Mouse (Mus musculus): ENCODE data around the gene Slc5a10. TPM values are rescaled to one million over a fixed set of nuclear protein-coding genes. Genes with fewer than 3 reads are reported as not detected.
A peak's percentile ranks its signal among the peaks of the same experiment; 100 is the strongest.
"Not testable (repeated sequence)": the region's sequence is repeated elsewhere in the genome, so short reads cannot be mapped to it uniquely, and the experiment has no call there.

Gene Slc5a10
- polyA plus RNA-seq, 1 experiment from 2014 or later = not detected

DNA sequence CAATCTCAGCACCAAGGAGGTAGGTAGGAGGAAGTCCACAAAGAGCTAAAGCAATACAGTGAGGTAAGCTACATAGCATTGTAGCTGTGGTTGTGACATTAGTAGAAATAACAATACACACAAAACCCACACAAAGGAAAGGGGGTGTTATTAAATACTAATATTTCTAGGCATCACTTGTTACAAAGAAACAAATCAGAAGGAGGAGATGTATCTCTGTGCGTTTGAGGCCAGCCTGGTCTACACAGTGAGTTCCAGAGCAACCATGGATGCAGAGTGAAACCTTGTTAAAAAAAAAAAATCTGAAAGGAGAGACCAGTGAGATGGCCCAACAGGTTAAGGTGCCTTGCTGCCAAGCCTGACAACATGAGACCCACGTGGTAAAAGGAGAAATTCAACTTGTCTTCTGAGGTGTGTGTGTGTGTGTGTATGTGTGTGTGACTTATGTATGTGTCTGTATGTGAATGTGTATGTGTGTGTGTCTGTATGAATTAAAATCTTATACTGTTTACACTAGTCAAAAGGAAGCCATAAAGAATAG lies 74.1 kb downstream of the Slc5a10 start:
- WGBS = 61% methylated on average over 2 of the region's 2 CpGs

DNA sequence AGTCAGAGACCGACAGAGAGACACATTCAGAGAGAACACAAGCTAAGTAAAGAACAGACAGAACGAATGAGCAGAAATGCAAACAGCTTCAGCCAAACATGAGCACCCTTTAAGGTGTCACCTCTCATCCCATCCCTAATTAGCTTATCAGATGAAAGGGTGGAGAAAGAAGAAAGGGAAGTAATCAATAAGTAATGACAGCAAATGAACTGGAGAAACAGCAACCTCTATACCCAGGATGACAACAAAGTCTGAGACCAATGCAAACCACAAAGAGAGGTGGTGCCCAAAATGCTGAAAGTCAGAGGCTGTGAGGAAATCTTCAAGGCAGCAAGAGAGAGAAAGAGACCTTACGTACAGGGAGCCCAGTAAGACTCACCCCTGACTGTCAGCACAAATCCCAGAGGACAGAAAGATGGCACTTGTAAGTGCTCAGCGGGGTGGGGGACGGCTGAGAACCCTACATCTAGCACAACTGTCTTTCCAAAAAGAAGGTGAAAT lies 75.2 kb downstream of the Slc5a10 start:
- Histone ChIP-seq H3K27ac (ENCODE audit: low read depth) (no peak overlapping the region), H3K4me1 (replicated peaks; ENCODE audit: control insufficient read depth, insufficient read depth, low read length) (peaks cover 6% of the 10 kb centered on the region; the same call in 1 of the 2 replicates), H3K27me3 (replicated peaks; ENCODE audit: control insufficient read depth, insufficient read depth, low read length) (no peaks in the 10 kb centered on the region), H3K36me3 (ENCODE audit: control insufficient read depth, insufficient read depth, low read length) (no peaks in the 10 kb centered on the region), H3K4me2 (ENCODE audit: low read length) (no peak overlapping the region), H3K9ac (ENCODE audit: low read length) (no peak overlapping the region), H3K4me3 (ENCODE audit: low read depth, low read length) (no peak overlapping the region), H3K9me3 (ENCODE audit: control insufficient read depth, low read length) (no peaks in the 10 kb centered on the region)
- DNase-seq (ENCODE audit: low spot score) (no peak), ATAC-seq (replicated peaks; ENCODE audit: low FRiP score, low TSS enrichment, low read depth) (no peak)
- 72% methylated on average over 5 of the region's 5 CpGs for WGBS

More for the DNA sequence above, 74.1 kb downstream of the Slc5a10 start:
- Histone ChIP-seq H3K9me3 (ENCODE audit: control insufficient read depth, low read length) (no peaks in the 10 kb centered on the region), H3K9ac (ENCODE audit: low read length) (no peak overlapping the region), H3K27me3 (replicated peaks; ENCODE audit: control insufficient read depth, insufficient read depth, low read length) (no peaks in the 10 kb centered on the region), H3K4me1 (replicated peaks; ENCODE audit: control insufficient read depth, insufficient read depth, low read length) (peaks cover 6% of the 10 kb centered on the region; the same call in 1 of the 2 replicates), H3K36me3 (ENCODE audit: control insufficient read depth, insufficient read depth, low read length) (no peaks in the 10 kb centered on the region), H3K4me3 (ENCODE audit: low read depth, low read length) (no peak overlapping the region), H3K4me2 (ENCODE audit: low read length) (no peak overlapping the region), H3K27ac (ENCODE audit: low read depth) (no peak overlapping the region)
- 0 out of 2 replicates have a peak, but pooled peaks have one; percentile 36 for ATAC-seq (replicated peaks; ENCODE audit: low FRiP score, low TSS enrichment, low read depth)
- no peak for DNase-seq (ENCODE audit: low spot score)

DNA sequence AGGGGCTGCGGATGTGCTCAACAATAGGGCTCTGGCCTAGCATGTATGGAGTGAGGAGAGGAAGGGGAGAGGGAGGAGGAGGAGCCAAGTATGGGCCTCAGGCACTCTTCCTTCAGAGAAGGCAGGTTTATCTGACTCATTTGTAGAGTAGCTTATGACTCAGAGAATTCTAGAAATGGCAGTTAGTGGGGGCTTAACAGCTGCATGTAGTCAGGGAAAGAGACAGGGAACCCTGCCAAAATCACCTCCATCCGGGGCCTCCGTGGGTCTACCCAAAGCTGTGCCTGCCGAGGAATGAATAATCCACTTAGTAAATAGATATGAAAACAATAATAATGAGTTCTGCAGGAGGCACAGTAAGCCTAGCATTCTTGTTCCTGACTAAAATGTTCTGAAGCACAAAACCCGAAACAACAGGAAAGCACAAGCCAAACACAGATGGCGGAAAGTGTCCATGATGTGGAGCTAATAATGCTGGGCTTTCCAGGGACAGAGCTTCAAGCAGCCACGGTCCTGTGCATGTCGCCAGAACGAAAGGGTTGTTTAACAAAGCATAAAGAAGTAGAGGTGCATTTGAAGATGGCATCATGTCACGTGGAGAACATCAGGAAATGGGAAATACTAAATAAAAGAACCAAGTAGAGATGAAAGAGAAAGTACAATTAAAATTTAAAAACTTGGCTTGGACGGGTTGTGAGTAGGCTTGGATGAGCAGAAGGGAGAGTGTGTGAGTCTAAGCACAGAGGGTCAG lies 75.9 kb downstream of the Slc5a10 start:
- H3K4me1 ChIP-seq (replicated peaks; ENCODE audit: control insufficient read depth, insufficient read depth, low read length) = peaks cover 6% of the 10 kb centered on the region; the same call in 1 of the 2 replicates
- no peaks in the 10 kb centered on the region for H3K9me3 ChIP-seq (ENCODE audit: control insufficient read depth, low read length)
- WGBS = 71% methylated on average over 11 of the region's 11 CpGs
- DNase-seq (ENCODE audit: low spot score) = no peak
- peak overlapping the region; percentile 59; the same call in 1 of the 2 replicates for H3K27ac ChIP-seq (ENCODE audit: low read depth)
- ATAC-seq (replicated peaks; ENCODE audit: low FRiP score, low TSS enrichment, low read depth) = no peak
- H3K4me2 ChIP-seq (ENCODE audit: low read length) = no peak overlapping the region
- no peak overlapping the region for H3K4me3 ChIP-seq (ENCODE audit: low read depth, low read length)
- H3K36me3 ChIP-seq (ENCODE audit: control insufficient read depth, insufficient read depth, low read length) = no peaks in the 10 kb centered on the region
- no peaks in the 10 kb centered on the region for H3K27me3 ChIP-seq (replicated peaks; ENCODE audit: control insufficient read depth, insufficient read depth, low read length)
- H3K9ac ChIP-seq (ENCODE audit: low read length) = no peak overlapping the region

DNA sequence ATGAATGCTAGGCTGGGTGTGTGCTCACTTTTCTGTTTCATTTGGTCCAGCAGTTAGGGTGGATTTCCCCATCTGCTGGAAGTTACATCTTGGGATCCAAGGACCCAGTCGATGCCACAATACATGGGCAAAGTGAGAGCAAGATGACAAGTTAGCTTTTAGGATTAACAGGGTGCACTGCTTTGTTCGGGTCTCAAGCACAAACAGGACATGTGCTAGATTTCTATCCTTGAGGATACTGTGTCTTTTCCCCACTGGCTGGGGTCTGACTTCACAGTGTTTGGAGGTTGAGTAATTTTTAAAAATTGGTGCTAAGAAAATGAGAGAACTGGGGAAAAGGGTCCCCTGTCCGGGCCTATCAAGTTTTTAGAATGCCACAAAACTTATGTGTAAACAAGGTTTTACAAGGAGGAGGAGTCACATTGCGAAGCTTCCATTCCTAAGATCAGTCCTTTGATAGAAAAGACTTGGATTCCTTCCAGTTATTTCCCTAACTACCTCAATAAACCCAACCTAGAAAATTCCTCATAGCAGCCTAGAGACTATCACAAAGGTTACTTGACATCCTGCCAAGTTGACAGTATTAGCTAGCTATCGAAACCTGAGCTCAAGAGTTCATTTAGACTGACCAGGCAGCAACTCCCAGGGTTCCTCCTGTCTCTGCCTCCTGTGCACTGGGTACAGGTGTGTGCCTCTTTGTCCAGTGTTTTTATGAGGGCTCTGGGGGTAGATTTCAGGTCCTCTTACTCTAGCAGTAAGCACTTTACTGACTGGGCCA lies 77.3 kb downstream of the Slc5a10 start:
- Histone ChIP-seq H3K4me2 (ENCODE audit: low read length) (no peak overlapping the region), H3K9me3 (ENCODE audit: control insufficient read depth, low read length) (no peaks in the 10 kb centered on the region), H3K27me3 (replicated peaks; ENCODE audit: control insufficient read depth, insufficient read depth, low read length) (no peaks in the 10 kb centered on the region), H3K4me1 (replicated peaks; ENCODE audit: control insufficient read depth, insufficient read depth, low read length) (peaks cover 6% of the 10 kb centered on the region; the same call in 1 of the 2 replicates), H3K4me3 (ENCODE audit: low read depth, low read length) (no peak overlapping the region), H3K27ac (ENCODE audit: low read depth) (no peak overlapping the region), H3K9ac (ENCODE audit: low read length) (no peak overlapping the region), H3K36me3 (ENCODE audit: control insufficient read depth, insufficient read depth, low read length) (no peaks in the 10 kb centered on the region)
- ATAC-seq (replicated peaks; ENCODE audit: low FRiP score, low TSS enrichment, low read depth) (no peak), DNase-seq (ENCODE audit: low spot score) (no peak)
- WGBS = 78% methylated on average over 5 of the region's 5 CpGs

DNA sequence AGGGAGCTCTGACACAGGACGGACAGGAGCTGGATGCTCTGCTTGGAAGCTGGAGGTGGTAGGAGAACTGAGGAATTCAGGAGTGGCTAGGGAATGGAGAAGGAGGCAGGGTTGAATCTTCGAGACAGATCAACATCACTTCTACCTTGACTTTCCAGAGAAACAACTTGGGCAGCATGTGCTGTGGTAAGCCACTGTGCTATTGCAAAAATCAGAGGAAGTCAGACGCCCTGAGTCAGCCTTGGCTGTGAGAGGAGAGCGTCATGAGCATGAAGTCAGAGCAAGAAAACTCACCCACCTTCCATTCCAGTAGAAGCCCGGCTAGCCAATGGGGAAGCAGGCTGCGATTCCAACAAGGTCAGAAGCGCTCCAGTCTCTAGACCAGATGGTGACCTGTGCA lies 78.5 kb downstream of the Slc5a10 start:
- H3K9me3 ChIP-seq (ENCODE audit: control insufficient read depth, low read length) = no peaks in the 10 kb centered on the region
- no peak overlapping the region for H3K4me2 ChIP-seq (ENCODE audit: low read length)
- 85% methylated on average over 7 of the region's 7 CpGs for WGBS
- H3K4me1 ChIP-seq (replicated peaks; ENCODE audit: control insufficient read depth, insufficient read depth, low read length) = peaks cover 6% of the 10 kb centered on the region; the same call in 1 of the 2 replicates
- ATAC-seq (replicated peaks; ENCODE audit: low FRiP score, low TSS enrichment, low read depth) = no peak
- H3K27me3 ChIP-seq (replicated peaks; ENCODE audit: control insufficient read depth, insufficient read depth, low read length) = no peaks in the 10 kb centered on the region
- H3K9ac ChIP-seq (ENCODE audit: low read length) = no peak overlapping the region
- DNase-seq (ENCODE audit: low spot score) = no peak
- H3K27ac ChIP-seq (ENCODE audit: low read depth) = no peak overlapping the region
- H3K36me3 ChIP-seq (ENCODE audit: control insufficient read depth, insufficient read depth, low read length) = no peaks in the 10 kb centered on the region
- H3K4me3 ChIP-seq (ENCODE audit: low read depth, low read length) = no peak overlapping the region

DNA sequence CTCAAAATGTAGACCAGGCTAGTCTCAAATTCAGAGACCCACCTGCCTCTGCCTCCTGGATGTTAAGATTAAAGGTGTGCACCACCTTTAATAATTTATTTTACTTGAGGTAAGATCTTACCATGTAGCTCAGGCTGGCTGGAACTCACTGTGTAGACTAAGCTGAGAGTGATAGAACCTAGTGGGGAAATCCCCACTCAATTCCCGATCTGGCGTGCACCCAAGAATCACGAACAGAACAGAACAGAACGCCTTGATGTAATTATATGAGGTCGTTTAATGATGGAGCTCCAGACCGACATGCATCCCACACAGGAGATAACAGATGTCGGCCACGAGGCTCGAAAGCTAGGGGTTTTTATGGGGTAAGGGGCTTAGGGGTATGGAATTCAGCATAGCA lies 80.0 kb downstream of the Slc5a10 start:
- ATAC-seq (replicated peaks; ENCODE audit: low FRiP score, low TSS enrichment, low read depth); H3K4me3 ChIP-seq (ENCODE audit: low read depth, low read length); H3K27ac ChIP-seq (ENCODE audit: low read depth); H3K4me2 ChIP-seq (ENCODE audit: low read length); H3K4me1 ChIP-seq (replicated peaks; ENCODE audit: control insufficient read depth, insufficient read depth, low read length); H3K9me3 ChIP-seq (ENCODE audit: control insufficient read depth, low read length); H3K9ac ChIP-seq (ENCODE audit: low read length); H3K27me3 ChIP-seq (replicated peaks; ENCODE audit: control insufficient read depth, insufficient read depth, low read length); DNase-seq (ENCODE audit: low spot score); H3K36me3 ChIP-seq (ENCODE audit: control insufficient read depth, insufficient read depth, low read length): not testable (repeated sequence)
- WGBS = 51% methylated on average over 9 of the region's 9 CpGs

DNA sequence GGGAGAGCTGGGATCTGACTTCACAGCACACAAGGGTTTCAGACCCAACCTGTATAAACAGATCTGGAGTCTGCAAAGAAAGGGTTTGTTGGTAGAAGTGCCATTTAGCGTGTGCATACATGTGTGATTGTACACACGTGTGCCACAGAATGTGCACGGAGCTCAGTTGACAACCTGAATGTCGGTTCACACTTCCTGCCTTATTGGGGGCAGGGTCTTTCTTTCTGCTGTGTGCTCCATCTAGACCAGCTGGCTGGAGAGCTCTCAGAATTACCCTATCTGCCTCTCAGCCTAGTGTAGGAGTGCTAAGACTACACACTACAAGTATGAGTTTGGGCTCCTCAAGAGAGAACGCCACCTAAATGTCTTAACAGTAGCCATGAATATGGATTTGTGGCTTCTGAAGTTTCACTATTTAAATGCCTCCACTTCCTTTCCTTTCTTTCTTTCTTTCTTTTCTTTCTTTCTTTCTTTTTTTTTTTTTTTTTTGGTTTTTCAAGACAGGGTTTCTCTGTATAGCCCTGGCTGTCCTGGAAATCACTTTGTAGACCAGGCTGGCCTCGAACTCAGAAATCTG lies 80.9 kb downstream of the Slc5a10 start:
- no peak for ATAC-seq (replicated peaks; ENCODE audit: low FRiP score, low TSS enrichment, low read depth)
- H3K4me2 ChIP-seq (ENCODE audit: low read length) = no peak overlapping the region
- H3K9me3 ChIP-seq (ENCODE audit: control insufficient read depth, low read length) = no peaks in the 10 kb centered on the region
- H3K27ac ChIP-seq (ENCODE audit: low read depth) = no peak overlapping the region
- no peak overlapping the region for H3K4me3 ChIP-seq (ENCODE audit: low read depth, low read length)
- H3K27me3 ChIP-seq (replicated peaks; ENCODE audit: control insufficient read depth, insufficient read depth, low read length) = no peaks in the 10 kb centered on the region
- no peak for DNase-seq (ENCODE audit: low spot score)
- H3K4me1 ChIP-seq (replicated peaks; ENCODE audit: control insufficient read depth, insufficient read depth, low read length) = peaks cover 3% of the 10 kb centered on the region; the same call in 1 of the 2 replicates
- H3K9ac ChIP-seq (ENCODE audit: low read length) = no peak overlapping the region
- 88% methylated on average over 6 of the region's 6 CpGs for WGBS
- H3K36me3 ChIP-seq (ENCODE audit: control insufficient read depth, insufficient read depth, low read length) = no peaks in the 10 kb centered on the region

DNA sequence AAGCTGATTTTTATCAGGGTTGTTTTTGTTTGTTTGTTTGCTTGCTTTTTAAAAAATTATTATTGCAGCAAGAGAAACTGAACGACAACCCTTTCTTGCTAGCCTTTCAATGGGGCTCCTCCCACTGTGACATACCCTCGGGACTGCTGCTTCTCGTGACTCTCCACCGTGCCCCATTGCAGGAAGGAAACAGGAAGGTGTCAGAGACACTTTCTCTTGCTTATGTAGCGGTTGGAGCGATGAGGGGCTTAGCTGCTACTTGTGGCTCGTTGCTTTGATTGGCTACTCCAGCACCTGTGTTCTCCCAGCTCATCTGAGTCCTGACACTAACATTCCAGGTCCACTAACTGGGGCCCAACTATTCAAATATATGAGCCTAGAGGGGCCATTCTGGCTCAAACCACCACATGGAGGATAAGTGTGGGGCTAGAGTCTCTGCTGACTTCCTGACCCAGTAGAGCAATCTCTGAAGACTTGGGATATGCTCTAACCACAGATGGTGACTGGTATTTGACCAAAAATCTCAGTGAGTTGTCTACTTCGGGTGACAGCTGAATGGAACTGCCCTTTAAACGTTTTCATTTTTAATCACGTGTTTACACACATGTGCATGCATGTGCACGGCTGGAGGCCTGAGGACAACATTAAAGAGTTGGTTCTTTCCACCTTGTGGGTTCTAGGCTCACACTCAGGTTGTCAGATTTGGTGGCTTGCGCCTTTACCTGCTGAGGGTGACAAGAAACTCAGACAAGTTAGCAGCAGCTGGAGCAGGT lies 81.7 kb downstream of the Slc5a10 start:
- 75% methylated on average over 12 of the region's 12 CpGs for WGBS
- Histone ChIP-seq H3K27me3 (replicated peaks; ENCODE audit: control insufficient read depth, insufficient read depth, low read length) (no peaks in the 10 kb centered on the region), H3K27ac (ENCODE audit: low read depth) (no peak overlapping the region), H3K36me3 (ENCODE audit: control insufficient read depth, insufficient read depth, low read length) (no peaks in the 10 kb centered on the region), H3K9me3 (ENCODE audit: control insufficient read depth, low read length) (no peaks in the 10 kb centered on the region), H3K4me3 (ENCODE audit: low read depth, low read length) (no peak overlapping the region), H3K4me1 (replicated peaks; ENCODE audit: control insufficient read depth, insufficient read depth, low read length) (no peaks in the 10 kb centered on the region), H3K9ac (ENCODE audit: low read length) (no peak overlapping the region), H3K4me2 (ENCODE audit: low read length) (no peak overlapping the region)
- ATAC-seq (replicated peaks; ENCODE audit: low FRiP score, low TSS enrichment, low read depth) (no peak), DNase-seq (ENCODE audit: low spot score) (no peak)

Data from intestine, embryonic 14.5 days (tissue).